In the genomic region with DNA sequence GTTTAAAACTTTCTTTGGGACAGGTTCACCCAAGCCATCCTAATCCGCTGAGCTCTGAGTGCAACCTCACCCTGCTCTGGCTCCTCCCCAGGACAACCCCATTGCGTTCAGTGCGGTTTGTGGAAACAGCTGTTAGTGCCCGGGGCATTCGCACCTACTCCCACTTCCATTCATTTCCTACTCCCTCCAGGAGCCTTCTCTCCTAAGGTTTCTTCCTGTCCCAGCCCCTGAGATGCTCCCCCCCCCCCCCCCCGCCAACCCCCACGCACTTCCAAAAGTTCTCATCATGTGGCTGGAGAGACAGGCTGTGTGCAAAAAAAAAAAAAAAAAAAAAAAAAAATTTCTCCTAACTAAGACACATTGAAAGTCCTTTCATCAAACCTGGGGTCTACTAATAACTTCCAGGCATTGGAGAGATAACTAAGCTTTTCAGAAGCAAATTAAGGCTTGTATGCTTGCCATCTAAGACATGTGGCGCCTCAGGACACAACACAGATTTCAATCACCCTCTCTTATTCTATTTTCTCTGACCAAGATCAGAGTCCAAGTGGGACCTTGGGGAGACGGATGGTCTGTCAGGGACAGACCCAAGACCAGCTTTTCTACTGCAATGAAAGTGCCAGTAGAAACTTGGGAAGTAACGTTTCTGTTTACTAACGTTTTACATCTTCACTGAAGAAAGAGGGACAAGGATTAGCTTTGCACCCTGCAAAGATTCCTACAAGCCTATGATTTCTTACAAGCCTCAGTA, we compare ENCODE assay signal across 8 mouse cellular contexts. TPM values are rescaled to one million over a fixed set of nuclear protein-coding genes. Genes with fewer than 3 reads are reported as not detected.
DNase-seq lines count a peak whose midpoint lies in the region; ATAC-seq lines count a peak whose summit lies in the region.

No protein-coding gene starts in this region.

- no peaks in the 10 kb centered on the region for H3K9me3 ChIP-seq in erythroblast, embryonic 14.5 days (ENCODE audit: control insufficient read depth, low read length)
- H3K9me3 ChIP-seq in forebrain, embryonic 12.5 days = no peaks in the 10 kb centered on the region
- H3K9me3 ChIP-seq in liver, embryonic 11.5 days (ENCODE audit: control insufficient read depth, low read length) = no peaks in the 10 kb centered on the region

- H3K27me3 ChIP-seq in erythroblast, embryonic 14.5 days (ENCODE audit: control insufficient read depth) = no peaks in the 10 kb centered on the region
- H3K27me3 ChIP-seq in forebrain, embryonic 12.5 days = no peaks in the 10 kb centered on the region
- no peaks in the 10 kb centered on the region for H3K27me3 ChIP-seq in liver, embryonic 11.5 days (replicated peaks; ENCODE audit: control insufficient read depth, insufficient read depth, low read length)

- peak overlapping the region; percentile 79 for H3K4me3 ChIP-seq in erythroblast, embryonic 14.5 days (replicated peaks)
- peak overlapping the region; percentile 86 for H3K4me3 ChIP-seq in forebrain, embryonic 12.5 days (replicated peaks)
- peak overlapping the region; percentile 86 for H3K4me3 ChIP-seq in liver, embryonic 11.5 days (ENCODE audit: low read depth, low read length)

- DNase-seq in 3T3-L1 (ENCODE audit: low read depth, low spot score) = peak; percentile 5
- DNase-seq in liver, embryonic 11.5 days (ENCODE audit: low spot score) = peak; percentile 93
- DNase-seq in urinary bladder, postnatal 10 days (ENCODE audit: low spot score) = no peak
- DNase-seq in left cerebral cortex, adult 11 months (ENCODE audit: low spot score) = no peak
- DNase-seq in gastrocnemius, adult 18-20 months (ENCODE audit: low spot score) = no peak

- peaks cover 50% of the 10 kb centered on the region for H3K4me1 ChIP-seq in erythroblast, embryonic 14.5 days (ENCODE audit: control insufficient read depth)
- peaks cover 6% of the 10 kb centered on the region; the same call in 1 of the 2 replicates for H3K4me1 ChIP-seq in forebrain, embryonic 12.5 days
- H3K4me1 ChIP-seq in liver, embryonic 11.5 days (replicated peaks; ENCODE audit: control insufficient read depth, insufficient read depth, low read length) = peaks cover 4% of the 10 kb centered on the region; the same call in 1 of the 2 replicates

- ATAC-seq in erythroblast, adult 5-6 weeks (replicated peaks; ENCODE audit: low FRiP score, poor library complexity, severe bottlenecking) = no peak
- no peak for ATAC-seq in forebrain, embryonic 12.5 days (ENCODE audit: low FRiP score)
- no peak; the same call in 1 of the 2 replicates for ATAC-seq in liver, embryonic 11.5 days (replicated peaks; ENCODE audit: low FRiP score)

- no peak overlapping the region for H3K27ac ChIP-seq in forebrain, embryonic 12.5 days
- H3K27ac ChIP-seq in liver, embryonic 11.5 days (ENCODE audit: low read depth, low read length) = peak overlapping the region; percentile 85

- peak overlapping the region; percentile 68 for H3K9ac ChIP-seq in forebrain, embryonic 12.5 days
- peak overlapping the region; percentile 88; the same call in 1 of the 2 replicates for H3K9ac ChIP-seq in liver, embryonic 11.5 days (ENCODE audit: low read depth, low read length)

- H3K36me3 ChIP-seq in erythroblast, embryonic 14.5 days (ENCODE audit: control insufficient read depth) = peaks cover 23% of the 10 kb centered on the region
- H3K36me3 ChIP-seq in forebrain, embryonic 12.5 days (replicated peaks) = peaks cover 8% of the 10 kb centered on the region
- H3K36me3 ChIP-seq in liver, embryonic 11.5 days (ENCODE audit: control insufficient read depth, insufficient read depth, low read length) = peaks cover 3% of the 10 kb centered on the region; the same call in 1 of the 2 replicates

- peak overlapping the region; percentile 52 for H3K4me2 ChIP-seq in forebrain, embryonic 12.5 days
- H3K4me2 ChIP-seq in liver, embryonic 11.5 days = peak overlapping the region; percentile 56

- 33% methylated on average over 9 of the region's 11 CpGs for WGBS in forebrain, embryonic 12.5 days
- 33% methylated on average over 10 of the region's 11 CpGs for WGBS in liver, embryonic 11.5 days

RNA-seq across cellular contexts. Expression of gene Cep72, which starts 0.5 kb away (rescaled TPM):
- 0.34 and 0.61 TPM in 2 replicates for polyA plus RNA-seq in erythroblast, embryonic 14.5 days (2012)
- total RNA-seq in erythroblast, adult 5-6 weeks (2015; ENCODE audit: low replicate concordance) = 0.84 and 1.2 TPM in 2 replicates
- 2.6 and 5.4 TPM in 2 replicates for total RNA-seq in erythroblast, adult 5-6 weeks (2017; ENCODE audit: low replicate concordance)
- polyA plus RNA-seq in forebrain, embryonic 12.5 days (2016; fragmentation: Nextera tagmentation; extraction: Ambion mirVana) = 19.1 and 24.8 TPM in 2 replicates
- polyA plus RNA-seq in liver, embryonic 11.5 days (2014; fragmentation: Nextera tagmentation; extraction: Ambion mirVana) = 17.1 and 17.6 TPM in 2 replicates
- total RNA-seq in gastrocnemius, adult 18-20 months (2021) = under 1 TPM; 0.07 to 0.27 TPM

RNA-seq across cellular contexts. Expression of gene Tppp, which starts 53.3 kb away (rescaled TPM):
- polyA plus RNA-seq in erythroblast, embryonic 14.5 days (2012) = 0.02 TPM in 1 of 2 replicates, not detected in the other
- total RNA-seq in erythroblast, adult 5-6 weeks (2015; ENCODE audit: low replicate concordance) = 0.63 TPM in 1 of 2 replicates, not detected in the other
- 0.17 and 0.28 TPM in 2 replicates for total RNA-seq in erythroblast, adult 5-6 weeks (2017; ENCODE audit: low replicate concordance)
- polyA plus RNA-seq in forebrain, embryonic 12.5 days (2016; fragmentation: Nextera tagmentation; extraction: Ambion mirVana) = 4.2 and 5.1 TPM in 2 replicates
- polyA plus RNA-seq in liver, embryonic 11.5 days (2014; fragmentation: Nextera tagmentation; extraction: Ambion mirVana) = 0.14 and 0.32 TPM in 2 replicates
- 1 to 10 TPM; 6.2 to 6.4 TPM for total RNA-seq in gastrocnemius, adult 18-20 months (2021)

RNA-seq across cellular contexts. Expression of gene Slc9a3, which starts 58.7 kb away (rescaled TPM):
- polyA plus RNA-seq in erythroblast, embryonic 14.5 days (2012) = not detected in 2 replicates
- not detected in 2 replicates for total RNA-seq in erythroblast, adult 5-6 weeks (2015; ENCODE audit: low replicate concordance)
- total RNA-seq in erythroblast, adult 5-6 weeks (2017; ENCODE audit: low replicate concordance) = not detected in 2 replicates
- not detected in 2 replicates for polyA plus RNA-seq in forebrain, embryonic 12.5 days (2016; fragmentation: Nextera tagmentation; extraction: Ambion mirVana)
- not detected in 2 replicates for polyA plus RNA-seq in liver, embryonic 11.5 days (2014; fragmentation: Nextera tagmentation; extraction: Ambion mirVana)
- total RNA-seq in gastrocnemius, adult 18-20 months (2021) = under 1 TPM; 0.17 to 0.30 TPM

Comparison
In these comparisons a context has a peak if more than half of its experiments do, and no peak if none do; other contexts are left out.
1. DNase-seq: peak in 3T3-L1 (single experiment) and liver, embryonic 11.5 days (single experiment); none in urinary bladder, postnatal 10 days (single experiment), left cerebral cortex, adult 11 months (single experiment) and gastrocnemius, adult 18-20 months (single experiment).
2. RNA of gene Cep72, which starts 0.5 kb away (polyA plus RNA-seq): 19.1 to 24.8 TPM in forebrain, embryonic 12.5 days and 17.1 to 17.6 TPM in liver, embryonic 11.5 days; 0.34 to 0.61 TPM in erythroblast, embryonic 14.5 days; every median in the first group is over 10 times any median in the second.
3. Peak in every context shown above with its lines, with median percentiles within 50 percentile points of each other: H3K4me3 ChIP-seq.